Mouse (Mus musculus) midbrain, embryonic 15.5 days (tissue): Measurements from ENCODE around the gene Grrp1. TPM values are rescaled to one million over a fixed set of nuclear protein-coding genes. Genes with fewer than 3 reads are reported as not detected.
"Not testable (repeated sequence)": the region's sequence is repeated elsewhere in the genome, so short reads cannot be mapped to it uniquely, and the experiment has no call there.

Experiments
- ATAC-seq: fragments of 200-750 bp; cut with Nextera tagmentation; replicated peaks from 2 replicates; pipeline ENCODE4 v1.8.0; 2017; ENCODE audit warnings: moderate TSS enrichment
- H3K27ac ChIP-seq: fragments of 300-500 bp; sonication (generic); 2 replicates; pipeline ENCODE4 v1.5.1; 2015; ENCODE audit warnings: mild to moderate bottlenecking, inconsistent platforms
- H3K27me3 ChIP-seq: fragments of 300-500 bp; sonication (generic); replicated peaks from 2 replicates; pipeline ENCODE4 v1.6.1; 2015; ENCODE audit warnings: inconsistent platforms
- H3K36me3 ChIP-seq: fragments of 300-500 bp; sonication (generic); replicated peaks from 2 replicates; pipeline ENCODE4 v1.6.1; 2015; ENCODE audit warnings: inconsistent platforms
- H3K4me1 ChIP-seq: fragments of 300-500 bp; sonication (generic); 2 replicates; pipeline ENCODE4 v1.6.1; 2015; ENCODE audit warnings: inconsistent platforms
- H3K4me2 ChIP-seq: fragments of 300-500 bp; sonication (generic); 2 replicates; pipeline ENCODE4 v1.6.1; 2015; ENCODE audit warnings: inconsistent platforms, mild to moderate bottlenecking, moderate library complexity
- H3K4me3 ChIP-seq: fragments of 300-500 bp; sonication (generic); 2 replicates; pipeline ENCODE4 v1.5.1; 2015; ENCODE audit warnings: mild to moderate bottlenecking, inconsistent platforms
- H3K9ac ChIP-seq: fragments of 300-500 bp; sonication (generic); 2 replicates; pipeline ENCODE4 v1.6.1; 2015; ENCODE audit warnings: mild to moderate bottlenecking, inconsistent platforms
- H3K9me3 ChIP-seq: fragments of 300-500 bp; sonication (generic); 2 replicates; pipeline ENCODE4 v1.6.1; 2016; ENCODE audit warnings: inconsistent platforms
- WGBS: fragments of 180-500 bp; shearing (Covaris S2); methylation state at CpG from one replicate; pipeline ENCODE4 v1.1.7; 2015; ENCODE audit warnings: mixed read lengths; 5-methylcytosine and 5-hydroxymethylcytosine counted together
- polyA plus RNA-seq: library from polyadenylated mRNA; unstranded; fragments of >200 nt; fragmentation: Nextera tagmentation; extraction: Ambion mirVana; gene quantifications from 2 replicates; pipeline ENCODE4 v1.2.1, GENCODE M21; 2015

Grrp1 gene
- 13.6 and 14.4 TPM in 2 replicates for polyA plus RNA-seq

DNA sequence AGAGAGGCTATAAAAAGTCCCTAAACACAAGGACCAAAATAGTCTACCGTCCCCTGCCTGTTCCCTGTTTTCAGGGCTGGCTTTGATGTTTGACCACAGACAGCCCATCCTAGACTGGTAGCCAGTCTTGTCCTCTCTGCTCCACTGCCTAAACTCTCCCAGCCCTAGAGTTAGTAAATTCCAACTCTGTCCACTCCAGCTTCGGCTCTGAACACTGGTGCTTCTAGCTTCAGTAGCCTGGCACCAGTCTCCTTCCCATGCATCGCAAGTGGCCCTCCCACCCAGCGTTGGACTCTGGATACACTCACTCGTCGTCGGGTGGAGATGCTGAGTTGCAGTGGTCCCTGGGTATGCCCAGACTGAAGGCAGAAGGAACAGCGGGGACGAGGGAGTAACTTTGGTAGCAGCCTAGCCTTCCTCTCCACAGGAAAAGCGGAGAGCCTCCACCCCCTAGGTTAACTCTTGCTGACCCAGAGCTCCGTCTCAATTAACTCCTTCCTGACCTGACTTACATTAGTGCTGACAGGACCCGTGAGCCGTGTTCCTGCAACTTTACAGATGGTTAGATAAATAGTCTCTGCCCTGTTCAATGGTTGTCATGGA is at the start of gene Grrp1:
Gene Grrp1 (minus strand): TSS at position 385 of the 603 bp plus-strand sequence.
- peak within 1 kb of the TSS; percentile 14 for H3K4me2 ChIP-seq
- no peaks in the 10 kb centered on the region for H3K36me3 ChIP-seq
- under 1% methylated on average over 13 of the region's 13 CpGs for WGBS
- no peak for ATAC-seq
- H3K4me3 ChIP-seq, result peak within 1 kb of the TSS; percentile 60
- no peak within 1 kb of the TSS for H3K9ac ChIP-seq
- H3K4me1 ChIP-seq, result peaks cover 47% of the 10 kb centered on the region
- no peak within 1 kb of the TSS for H3K27ac ChIP-seq
- H3K27me3 ChIP-seq, result peaks cover 57% of the 10 kb centered on the region
- no peaks in the 10 kb centered on the region for H3K9me3 ChIP-seq

DNA sequence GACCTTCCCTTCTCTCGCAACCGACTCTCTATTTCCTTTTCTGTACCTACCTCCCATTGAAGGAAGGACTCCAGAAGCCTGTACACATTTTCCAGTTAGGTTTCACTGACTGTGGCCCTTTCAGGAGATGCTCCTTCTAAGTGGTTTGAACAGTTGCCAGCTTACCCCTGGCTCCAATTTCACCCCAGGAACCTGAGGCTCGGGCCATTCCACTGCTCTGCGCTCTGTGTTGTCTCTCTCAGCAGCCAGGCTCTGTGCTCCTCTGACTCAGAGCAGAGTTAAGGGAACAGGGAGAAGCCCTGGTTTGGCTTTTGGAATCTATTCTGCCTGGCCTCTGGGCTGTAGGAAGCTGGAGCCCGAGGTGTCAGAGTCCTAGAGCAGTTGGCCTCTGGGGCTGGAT is 48.2 kb upstream of the Grrp1 start:
- Histone ChIP-seq H3K27ac (no peak overlapping the region), H3K36me3 (no peaks in the 10 kb centered on the region), H3K4me3 (no peak overlapping the region), H3K27me3 (no peaks in the 10 kb centered on the region), H3K9ac (no peak overlapping the region), H3K4me1 (peaks cover 2% of the 10 kb centered on the region), H3K4me2 (no peak overlapping the region), H3K9me3 (no peaks in the 10 kb centered on the region)
- 82% methylated on average over 5 of the region's 5 CpGs for WGBS
- no peak for ATAC-seq

DNA sequence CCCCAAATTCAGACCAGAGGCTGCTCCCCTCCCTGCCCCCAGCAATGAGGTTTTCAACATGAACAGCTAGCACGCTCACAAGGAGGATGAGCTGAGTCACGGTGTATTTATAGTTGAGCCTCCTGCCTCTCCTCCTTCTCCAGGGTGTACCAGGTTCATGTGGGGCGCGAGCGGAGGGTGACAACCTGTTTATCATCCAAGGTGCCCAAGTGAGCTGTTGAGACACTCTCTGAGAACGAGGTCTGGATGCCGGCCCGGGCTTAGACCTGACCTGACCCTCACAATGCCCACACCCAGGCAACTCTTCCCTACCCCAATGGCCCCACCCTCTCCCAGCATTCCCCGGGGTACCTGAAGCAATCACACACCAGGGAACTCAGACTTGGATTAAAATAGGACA is 46.4 kb upstream of the Grrp1 start:
- H3K9me3 ChIP-seq, result 0 out of 2 replicates have a peak, but pooled peaks cover 3% of the 10 kb centered on the region
- H3K36me3 ChIP-seq, result no peaks in the 10 kb centered on the region
- no peak overlapping the region for H3K4me2 ChIP-seq
- no peaks in the 10 kb centered on the region for H3K4me1 ChIP-seq
- no peak overlapping the region for H3K27ac ChIP-seq
- no peaks in the 10 kb centered on the region for H3K27me3 ChIP-seq
- no peak for ATAC-seq
- no peak overlapping the region for H3K4me3 ChIP-seq
- WGBS, result 82% methylated on average over 9 of the region's 9 CpGs
- no peak overlapping the region for H3K9ac ChIP-seq

DNA sequence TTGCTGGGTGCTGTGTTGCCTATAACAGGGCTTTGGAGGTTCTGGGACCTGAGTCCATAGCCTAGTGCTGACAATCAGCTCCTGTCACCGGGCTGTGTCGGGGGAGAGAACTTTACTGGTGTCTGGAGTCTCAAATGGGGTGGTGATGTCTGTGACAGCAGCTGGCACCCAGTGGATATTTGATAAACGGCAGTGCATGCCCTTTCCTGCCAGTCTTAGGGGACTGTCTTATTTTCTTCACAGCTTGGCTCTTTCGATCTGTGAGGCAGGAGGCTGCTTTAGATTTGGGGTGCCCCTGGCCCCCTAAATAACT is 45.5 kb upstream of the Grrp1 start:
- Histone ChIP-seq H3K4me3 (no peak overlapping the region), H3K9me3 (0 out of 2 replicates have a peak, but pooled peaks cover 3% of the 10 kb centered on the region), H3K9ac (no peak overlapping the region), H3K27ac (no peak overlapping the region), H3K4me1 (no peaks in the 10 kb centered on the region), H3K4me2 (no peak overlapping the region), H3K27me3 (no peaks in the 10 kb centered on the region), H3K36me3 (no peaks in the 10 kb centered on the region)
- WGBS, result 77% methylated on average over 4 of the region's 4 CpGs
- ATAC-seq, result no peak

DNA sequence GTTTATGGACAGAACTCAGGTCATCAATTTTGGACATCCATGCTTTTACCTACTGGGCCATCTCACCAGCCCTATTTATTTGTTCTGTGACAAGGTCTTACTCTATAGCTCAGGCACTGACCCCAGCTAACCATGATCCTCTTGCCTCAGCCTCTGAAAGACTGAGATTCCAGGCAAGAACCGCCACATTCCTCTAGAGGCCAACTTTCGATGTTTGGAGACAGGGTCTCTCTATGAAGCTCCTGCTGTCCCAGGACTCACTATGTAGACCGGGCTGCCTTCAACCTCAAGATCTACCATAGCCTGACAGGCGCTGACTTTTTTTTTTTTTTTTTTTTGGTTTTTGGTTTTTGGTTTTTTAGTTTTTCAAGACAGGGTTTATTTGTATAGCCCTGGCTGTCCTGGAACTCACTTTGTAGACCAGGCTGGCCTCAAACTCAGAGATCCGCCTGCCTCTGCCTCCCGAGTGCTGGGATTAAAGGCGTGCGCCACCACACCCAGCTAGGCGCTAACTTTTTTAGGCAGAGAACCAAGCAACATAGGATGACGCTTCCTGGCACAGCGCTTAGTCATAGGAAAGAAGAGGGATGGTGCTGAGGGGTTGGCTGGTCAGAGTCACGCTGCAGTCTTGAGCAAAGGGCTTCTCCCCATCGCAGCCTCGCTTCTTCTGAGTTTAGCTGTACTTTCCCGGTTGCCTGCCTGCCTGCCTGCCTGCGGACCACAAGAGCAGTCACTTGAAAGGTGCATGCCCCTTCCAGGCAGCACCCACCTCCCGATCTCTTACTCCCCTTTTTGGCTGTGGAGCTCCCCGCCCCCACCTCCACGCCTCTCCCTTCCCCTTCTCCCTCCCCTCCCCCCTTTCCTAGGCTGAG is 45.0 kb upstream of the Grrp1 start:
- Histone ChIP-seq H3K9ac (no peak overlapping the region), H3K4me1 (no peaks in the 10 kb centered on the region), H3K36me3 (no peaks in the 10 kb centered on the region), H3K9me3 (0 out of 2 replicates have a peak, but pooled peaks cover 3% of the 10 kb centered on the region), H3K27ac (no peak overlapping the region), H3K4me2 (no peak overlapping the region), H3K4me3 (no peak overlapping the region), H3K27me3 (no peaks in the 10 kb centered on the region)
- no peak for ATAC-seq
- WGBS, result 78% methylated on average over 19 of the region's 19 CpGs

DNA sequence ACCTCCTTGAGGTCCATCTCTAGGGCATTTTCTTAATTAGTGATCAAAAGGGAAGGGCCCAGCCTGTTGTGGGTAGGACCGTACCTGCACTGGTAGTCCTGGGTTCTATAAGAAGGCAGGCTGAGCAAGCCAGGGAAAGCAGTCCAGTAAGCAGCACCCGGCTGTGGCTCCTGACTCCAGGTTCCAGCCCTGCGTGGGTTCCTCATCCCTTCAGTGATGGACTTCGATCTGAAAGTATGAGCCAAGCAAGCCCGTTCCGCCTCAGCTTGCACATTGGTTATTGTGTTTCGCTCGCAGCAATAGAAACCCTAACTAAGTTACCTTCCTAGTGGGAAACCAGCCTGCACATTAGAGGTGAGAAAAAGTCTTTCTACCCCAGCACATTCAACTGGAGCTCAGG is 43.5 kb upstream of the Grrp1 start:
- Histone ChIP-seq H3K9ac (no peak overlapping the region), H3K27ac (no peak overlapping the region), H3K4me1 (no peaks in the 10 kb centered on the region), H3K9me3 (0 out of 2 replicates have a peak, but pooled peaks cover 3% of the 10 kb centered on the region), H3K36me3 (no peaks in the 10 kb centered on the region), H3K4me3 (no peak overlapping the region), H3K27me3 (no peaks in the 10 kb centered on the region), H3K4me2 (no peak overlapping the region)
- ATAC-seq, result no peak
- WGBS, result 92% methylated on average over 8 of the region's 8 CpGs

DNA sequence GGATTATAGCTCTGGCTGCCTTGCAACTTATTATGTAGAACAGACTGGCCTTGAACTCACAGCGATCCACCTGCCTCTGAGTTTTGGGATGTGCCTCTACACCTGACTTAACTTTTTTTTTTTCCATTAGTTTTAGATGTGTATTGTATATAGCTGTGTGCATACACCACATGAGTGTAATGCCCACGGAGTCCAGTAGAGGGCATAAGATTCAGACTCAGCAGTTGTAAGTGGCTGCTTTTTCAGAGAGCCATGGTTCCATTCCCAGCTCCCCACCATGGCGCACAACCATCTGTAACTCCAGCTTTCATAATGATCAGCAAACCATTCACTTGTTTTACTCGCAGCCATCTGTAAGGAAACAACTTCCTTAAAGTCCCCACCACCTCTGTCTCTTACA is 42.6 kb upstream of the Grrp1 start:
- 0 out of 2 replicates have a peak, but pooled peaks cover 2% of the 10 kb centered on the region for H3K4me1 ChIP-seq
- no peak overlapping the region for H3K4me2 ChIP-seq
- H3K4me3 ChIP-seq, result no peak overlapping the region
- 94% methylated on average over 4 of the region's 4 CpGs for WGBS
- H3K9me3 ChIP-seq, result 0 out of 2 replicates have a peak, but pooled peaks cover 3% of the 10 kb centered on the region
- no peaks in the 10 kb centered on the region for H3K36me3 ChIP-seq
- no peak for ATAC-seq
- H3K27ac ChIP-seq, result no peak overlapping the region
- no peak overlapping the region for H3K9ac ChIP-seq
- no peaks in the 10 kb centered on the region for H3K27me3 ChIP-seq

DNA sequence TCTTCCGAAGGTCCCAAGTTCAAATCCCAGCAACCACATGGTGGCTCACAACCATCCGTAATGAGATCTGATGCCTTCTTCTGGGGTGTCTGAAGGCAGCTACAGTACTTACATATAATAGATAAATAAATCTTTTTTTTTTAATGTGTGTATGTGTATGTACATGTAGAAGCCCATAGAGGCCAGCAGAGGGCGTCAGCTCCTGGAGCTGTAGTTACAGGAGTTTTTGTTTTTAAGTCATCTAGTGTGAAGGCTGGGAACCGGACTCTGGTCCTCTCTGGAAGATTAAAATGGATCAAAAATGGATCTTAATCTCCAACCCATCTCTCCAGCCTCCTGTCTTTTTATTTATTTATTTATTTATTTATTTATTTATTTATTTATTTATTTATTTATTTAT is 42.2 kb upstream of the Grrp1 start:
- not testable (repeated sequence) for H3K4me3 ChIP-seq, H3K9ac ChIP-seq, H3K4me1 ChIP-seq, ATAC-seq, H3K36me3 ChIP-seq, H3K27me3 ChIP-seq, H3K9me3 ChIP-seq, H3K4me2 ChIP-seq, H3K27ac ChIP-seq
- WGBS, result 88% methylated on average over 4 of the region's 4 CpGs

DNA sequence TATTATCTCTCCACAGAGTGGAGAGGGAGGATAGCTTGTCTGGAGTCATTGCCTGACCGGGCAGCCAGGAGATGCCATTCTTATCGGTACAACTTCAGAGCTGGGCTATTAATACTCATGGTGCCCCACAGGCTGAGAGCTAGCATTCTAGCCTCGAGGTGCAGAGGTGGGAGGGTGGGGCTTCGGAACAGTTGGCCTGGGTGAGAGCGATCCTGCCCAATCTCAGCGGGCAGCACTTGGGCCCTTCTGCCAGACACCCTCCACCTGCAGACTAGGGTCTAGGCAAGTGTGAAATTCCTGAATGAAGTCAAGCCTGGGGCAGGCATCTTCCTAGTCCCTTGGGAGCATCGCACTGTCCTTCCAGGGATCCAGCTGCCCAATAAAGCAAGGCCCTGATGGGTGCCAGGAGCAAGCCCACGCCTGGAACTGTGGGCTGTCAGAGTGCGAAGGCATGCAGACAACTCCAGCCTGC is 39.8 kb upstream of the Grrp1 start:
- Histone ChIP-seq H3K9me3 (0 out of 2 replicates have a peak, but pooled peaks cover 3% of the 10 kb centered on the region), H3K36me3 (no peaks in the 10 kb centered on the region), H3K4me1 (peaks cover 7% of the 10 kb centered on the region), H3K27me3 (no peaks in the 10 kb centered on the region), H3K27ac (no peak overlapping the region), H3K4me3 (no peak overlapping the region), H3K9ac (no peak overlapping the region), H3K4me2 (no peak overlapping the region)
- ATAC-seq, result no peak
- 76% methylated on average over 9 of the region's 9 CpGs for WGBS

DNA sequence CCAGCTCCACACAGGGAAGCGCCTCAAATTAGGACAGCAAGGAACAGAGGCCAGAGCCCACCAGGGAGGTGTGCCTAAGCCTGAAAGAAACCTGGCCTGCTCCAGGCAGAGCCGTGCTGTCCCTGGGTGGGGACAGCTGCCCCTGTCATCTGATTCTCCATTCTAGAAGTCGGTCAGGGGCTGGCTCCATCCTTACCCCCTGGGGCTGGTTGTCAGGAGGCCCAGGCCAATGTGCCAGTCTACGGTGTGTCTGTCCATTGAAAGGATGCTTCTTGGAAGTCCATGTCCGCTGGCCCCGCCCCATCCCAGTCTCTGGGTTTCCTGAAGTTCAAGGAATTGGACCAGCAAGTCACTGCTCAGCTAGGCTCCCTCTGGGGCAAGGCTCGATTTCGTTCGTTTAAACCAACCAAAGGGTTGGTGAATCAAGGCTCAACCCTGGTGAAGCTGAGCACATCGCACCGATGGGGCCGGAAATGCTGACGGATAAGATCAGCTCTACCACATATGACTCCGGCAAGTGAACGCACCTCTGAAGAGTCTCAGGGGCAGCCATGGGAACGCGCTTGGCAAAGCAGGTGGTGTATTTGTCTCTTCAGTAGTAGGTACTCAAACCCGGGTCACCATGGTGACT is 39.3 kb upstream of the Grrp1 start:
- no peak overlapping the region for H3K27ac ChIP-seq
- no peak overlapping the region for H3K4me3 ChIP-seq
- ATAC-seq, result no peak
- 0 out of 2 replicates have a peak, but pooled peaks cover 3% of the 10 kb centered on the region for H3K9me3 ChIP-seq
- H3K9ac ChIP-seq, result no peak overlapping the region
- no peak overlapping the region for H3K4me2 ChIP-seq
- no peaks in the 10 kb centered on the region for H3K27me3 ChIP-seq
- WGBS, result 73% methylated on average over 18 of the region's 18 CpGs
- H3K4me1 ChIP-seq, result peaks cover 13% of the 10 kb centered on the region
- H3K36me3 ChIP-seq, result no peaks in the 10 kb centered on the region

DNA sequence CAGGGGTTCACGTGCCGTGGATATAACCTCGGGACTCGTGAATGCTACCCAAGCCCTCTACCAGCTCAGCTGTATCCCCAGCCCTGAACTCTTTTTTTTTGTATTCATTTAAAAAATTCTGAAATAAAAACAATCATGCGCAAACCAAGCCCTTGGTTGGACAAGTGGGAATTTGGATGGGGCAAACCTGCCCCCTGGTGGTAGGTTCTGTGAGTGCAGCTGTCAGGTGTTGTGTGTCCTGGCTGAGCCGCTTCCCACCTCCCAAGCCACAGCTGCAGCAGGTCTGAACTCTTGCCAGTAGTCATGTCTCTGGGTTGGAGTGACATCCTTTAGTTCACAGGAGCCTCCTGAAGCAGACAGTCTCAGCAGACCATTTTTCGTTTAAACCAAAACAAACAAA is 38.2 kb upstream of the Grrp1 start:
- no peak overlapping the region for H3K4me3 ChIP-seq
- H3K36me3 ChIP-seq, result no peaks in the 10 kb centered on the region
- no peak for ATAC-seq
- WGBS, result 23% methylated on average over 7 of the region's 7 CpGs
- no peak overlapping the region for H3K9ac ChIP-seq
- no peak overlapping the region for H3K4me2 ChIP-seq
- peaks cover 14% of the 10 kb centered on the region for H3K4me1 ChIP-seq
- H3K27ac ChIP-seq, result no peak overlapping the region
- 0 out of 2 replicates have a peak, but pooled peaks cover 3% of the 10 kb centered on the region for H3K9me3 ChIP-seq
- no peaks in the 10 kb centered on the region for H3K27me3 ChIP-seq
